Mouse (Mus musculus) CD4-positive, CD25-positive, alpha-beta regulatory T cell, adult 4 months (primary cell): Measurements from ENCODE around the gene Trappc12. TPM values are rescaled to one million over a fixed set of nuclear protein-coding genes. Genes with fewer than 3 reads are reported as not detected.
A peak's percentile ranks its signal among the peaks of the same experiment; 100 is the strongest.
"Not testable (repeated sequence)": the region's sequence is repeated elsewhere in the genome, so short reads cannot be mapped to it uniquely, and the experiment has no call there.

ENCODE experiments used
- ATAC-seq: one replicate; pipeline ENCODE4 v1.8.0; 2017
- polyA plus RNA-seq, 2 experiments: library from polyadenylated mRNA; unstranded; fragments of 100-300 nt; shearing (Covaris generic); gene quantifications; one replicate each; pipeline ENCODE4 v1.2.1; 2017

The Trappc12 gene
- polyA plus RNA-seq = 10 to 100 TPM; 44.8 to 63.7 TPM

GRCm38 (mm10) chr12:28750021-28750633, at the start of gene Trappc12:
Gene Trappc12, minus strand, starts transcription at chr12:28750472.
- ATAC-seq = peak; percentile 77

- ATAC-seq = no peak
These were observed 49.6 kb upstream of the Trappc12 start for GRCm38 (mm10) chr12:28799798-28800411.

DNA sequence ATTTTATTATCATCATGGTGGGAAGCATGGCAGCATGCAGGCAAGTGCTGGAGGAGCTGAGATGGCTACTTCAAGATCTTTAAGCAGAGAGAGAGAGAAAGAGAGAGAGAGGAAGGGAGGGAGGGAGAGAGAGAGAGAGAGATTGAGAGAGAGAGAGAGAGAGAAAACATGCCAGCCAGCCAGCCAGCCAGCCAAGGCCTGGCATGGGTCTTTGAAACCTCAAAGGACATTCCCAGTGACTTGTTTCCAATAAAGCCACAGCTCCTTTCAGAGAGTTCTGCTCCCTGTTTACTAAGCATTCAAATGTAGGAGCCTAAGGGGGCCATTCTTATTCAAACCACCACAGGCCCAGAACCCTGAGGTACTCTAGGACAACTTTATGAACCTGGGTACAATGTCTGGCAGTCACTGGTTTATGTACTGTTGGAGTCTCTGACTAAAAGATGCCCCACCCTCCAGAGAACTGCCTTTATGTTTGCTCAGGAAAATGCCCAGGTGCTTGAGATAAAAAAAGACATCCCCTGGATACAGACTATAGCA, 46.7 kb upstream of the Trappc12 start:
- no peak for ATAC-seq

DNA sequence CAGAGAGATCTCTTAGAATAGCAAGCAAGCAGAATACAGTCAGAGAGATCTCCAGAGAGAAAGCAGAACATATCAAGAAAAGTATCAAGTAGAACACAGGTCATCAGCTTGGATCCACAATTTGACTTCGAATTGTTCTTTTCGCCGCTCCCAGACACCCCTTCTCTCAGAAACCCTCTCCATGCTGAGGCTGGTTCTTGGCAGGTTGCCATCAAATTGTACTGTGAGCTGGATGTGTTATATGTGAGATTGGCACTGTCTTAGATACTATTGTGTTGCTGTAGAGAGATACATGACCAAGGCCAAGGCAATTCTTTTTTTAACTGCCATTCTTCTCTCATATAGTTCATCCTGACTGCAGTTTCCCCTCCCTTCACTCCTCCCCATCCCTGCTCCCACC, 44.8 kb upstream of the Trappc12 start:
- ATAC-seq = no peak

GRCm38 (mm10) chr12:28793715-28794114, 43.4 kb upstream of the Trappc12 start:
- ATAC-seq = no peak

DNA sequence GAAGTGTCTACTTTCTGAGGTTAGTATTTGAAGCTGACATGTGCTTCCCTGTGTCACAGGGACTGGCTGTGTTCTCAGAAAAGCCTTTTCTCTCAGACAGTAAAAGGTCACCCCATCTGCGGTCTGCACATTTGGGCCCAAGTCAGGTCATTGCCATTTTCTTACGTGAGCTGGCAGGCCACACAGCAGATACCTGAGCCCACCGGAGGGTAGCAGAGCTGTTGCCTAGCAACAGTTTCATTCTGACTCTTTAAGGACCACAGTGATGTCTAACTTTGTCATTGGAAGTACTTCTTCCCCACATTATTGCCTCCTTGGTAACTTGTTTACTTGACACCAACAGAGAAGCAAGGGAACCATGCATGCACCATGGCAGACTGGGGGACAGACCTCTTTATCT, 42.3 kb upstream of the Trappc12 start:
- ATAC-seq = peak; percentile 41

GRCm38 (mm10) chr12:28786310-28786709, 36.0 kb upstream of the Trappc12 start:
- no peak for ATAC-seq

DNA sequence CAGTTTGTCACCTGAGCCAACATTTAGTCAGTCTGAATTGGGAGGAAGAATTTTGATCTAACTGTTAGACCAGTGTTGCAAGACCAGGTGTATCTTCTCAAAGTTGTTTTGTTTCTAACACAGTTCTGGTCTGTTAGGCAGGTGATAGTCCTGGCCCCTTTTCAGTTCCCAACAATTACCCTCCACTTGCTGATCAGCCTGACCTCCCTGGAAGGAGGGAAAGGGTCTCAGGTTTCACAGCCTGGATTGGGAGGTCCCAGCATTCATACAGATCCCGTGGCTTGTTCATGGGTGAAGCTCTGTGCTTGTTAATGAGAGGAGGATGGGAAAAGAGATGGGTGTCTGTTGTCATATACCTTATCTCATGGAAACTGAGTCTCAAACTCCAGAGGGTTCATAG, 35.0 kb upstream of the Trappc12 start:
- no peak for ATAC-seq

DNA sequence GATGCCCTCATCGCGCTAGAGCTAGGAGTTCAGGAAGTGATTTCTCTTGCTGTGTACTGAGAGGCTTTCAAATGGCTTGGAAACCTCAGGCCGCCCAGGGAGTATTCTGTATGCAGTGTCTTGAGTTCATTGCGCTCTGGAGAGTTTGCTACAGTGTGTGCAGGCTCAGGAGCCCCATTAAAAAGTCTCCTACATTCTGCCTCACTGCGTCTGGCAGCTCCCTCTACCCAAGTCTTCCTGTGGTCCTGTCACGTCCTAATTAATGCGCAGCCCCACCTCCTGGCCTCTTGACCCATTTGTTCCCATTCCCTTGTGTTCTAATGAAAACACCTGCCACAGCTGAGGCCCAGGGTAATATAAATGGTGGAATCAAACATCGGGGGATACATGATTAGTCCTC, 34.6 kb upstream of the Trappc12 start:
- ATAC-seq = no peak

DNA sequence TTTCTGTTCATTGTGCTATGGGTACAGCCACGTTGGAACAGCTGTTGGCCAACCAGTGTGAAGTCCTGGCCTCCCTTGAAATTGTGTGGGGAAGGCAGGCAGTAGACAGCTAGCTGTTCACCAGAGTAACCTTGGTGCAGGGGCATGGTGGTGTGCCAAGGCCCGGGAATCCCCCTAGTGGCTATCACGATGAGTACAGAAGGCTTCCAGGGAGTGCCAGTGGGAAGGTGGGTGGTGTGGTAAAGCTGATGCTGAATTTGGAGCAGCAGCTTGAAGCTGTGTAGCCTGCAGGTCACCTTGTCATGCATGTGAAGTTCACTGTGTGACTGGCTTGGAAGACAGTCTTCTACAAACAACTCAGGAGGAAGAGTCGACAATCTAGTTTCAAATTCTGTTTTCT, 34.1 kb upstream of the Trappc12 start:
- no peak for ATAC-seq

DNA sequence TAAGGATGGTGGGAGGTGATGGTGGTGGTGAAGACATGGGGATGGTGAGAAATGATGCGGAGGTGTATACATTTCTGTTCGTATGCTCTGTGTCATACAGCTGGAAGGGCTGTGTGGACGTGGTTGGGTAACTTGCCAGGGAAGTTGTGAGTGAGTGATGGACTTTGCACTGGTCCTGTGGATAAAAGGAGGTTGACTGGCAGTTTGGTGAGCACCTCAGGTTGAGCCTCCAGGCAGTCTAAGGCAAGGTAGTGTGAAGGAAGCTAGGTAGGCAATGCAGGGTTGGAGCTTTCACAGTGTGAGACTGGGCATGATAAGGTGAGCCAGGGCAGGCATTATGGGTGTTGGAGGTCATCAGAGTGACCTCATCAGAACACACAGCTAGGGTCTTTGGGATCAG, 32.4 kb upstream of the Trappc12 start:
- no peak for ATAC-seq

- ATAC-seq = no peak
These were observed 29.9 kb upstream of the Trappc12 start for GRCm38 (mm10) chr12:28780180-28780579.

DNA sequence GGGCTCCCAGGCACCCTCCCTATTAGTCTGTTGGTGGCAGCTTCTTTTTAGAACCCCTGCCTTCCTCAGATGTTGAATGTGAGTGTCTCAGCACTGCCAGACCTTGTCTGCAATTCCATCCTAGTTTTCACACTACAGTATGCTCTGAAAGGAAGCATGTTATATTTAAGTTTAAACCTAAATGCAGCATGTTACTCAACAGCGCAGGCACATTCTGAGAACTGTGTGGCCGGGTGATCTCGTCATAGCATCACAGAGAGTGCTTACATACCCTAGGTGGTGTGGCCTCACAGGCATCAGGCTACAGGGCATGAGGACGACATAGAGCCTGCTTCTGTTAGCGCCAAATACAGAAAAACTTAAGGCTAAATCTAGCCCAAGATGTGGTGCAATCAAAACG, 25.4 kb upstream of the Trappc12 start:
- ATAC-seq = no peak

- no peak for ATAC-seq
These were observed 24.8 kb upstream of the Trappc12 start for GRCm38 (mm10) chr12:28775120-28775519.

DNA sequence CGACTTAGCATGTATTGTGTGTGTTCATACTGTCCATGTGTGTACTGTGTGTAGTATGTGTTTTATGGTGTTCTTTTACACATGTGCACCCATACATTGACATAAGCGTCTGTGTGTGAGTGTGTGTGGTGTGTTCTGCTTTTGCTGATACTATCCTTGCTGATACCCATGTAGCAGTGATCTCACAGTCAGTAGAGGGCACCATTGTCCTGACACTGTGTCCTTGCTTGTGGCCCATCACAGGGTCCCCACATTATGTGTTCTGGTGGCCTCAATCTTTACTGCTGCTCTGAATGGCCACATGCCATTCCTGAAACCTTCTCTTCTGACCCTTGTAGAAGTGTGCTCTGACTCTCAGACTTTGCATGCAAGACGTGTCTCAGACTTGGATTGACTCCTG, 23.5 kb upstream of the Trappc12 start:
- no peak for ATAC-seq

- ATAC-seq = no peak
These were observed 19.7 kb upstream of the Trappc12 start for GRCm38 (mm10) chr12:28769953-28770352.

- ATAC-seq = no peak
These were observed 5.7 kb upstream of the Trappc12 start for GRCm38 (mm10) chr12:28756019-28756418.

- ATAC-seq = peak; percentile 88
These were observed 1.4 kb upstream of the Trappc12 start, which contains the start of gene Eipr1 for GRCm38 (mm10) chr12:28751508-28752263. Gene Eipr1, plus strand, starts transcription at chr12:28751803.

GRCm38 (mm10) chr12:28750876-28751275, 604 bp upstream of the Trappc12 start:
- no peak for ATAC-seq

DNA sequence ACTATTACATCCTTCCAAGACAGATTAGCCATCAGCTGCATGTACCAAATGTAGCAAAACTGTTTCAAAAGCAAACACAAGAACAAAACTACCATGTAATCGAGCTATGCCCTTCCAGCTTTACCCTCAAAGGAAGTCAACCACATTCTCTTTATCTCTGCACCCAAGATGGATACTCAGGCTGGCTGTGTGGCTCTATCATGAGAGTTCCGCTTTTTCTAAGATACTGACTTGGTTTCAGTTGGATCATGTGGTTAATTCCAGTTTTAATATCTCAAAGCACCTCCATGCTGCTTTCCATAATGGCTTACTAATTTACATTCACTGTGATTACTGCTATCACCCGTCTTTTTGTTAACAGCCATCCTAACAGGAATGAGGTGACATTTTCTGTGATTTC, 6.9 kb downstream of the Trappc12 start:
- ATAC-seq = no peak

- ATAC-seq = no peak
These were observed 15.0 kb downstream of the Trappc12 start for GRCm38 (mm10) chr12:28735293-28735692.

DNA sequence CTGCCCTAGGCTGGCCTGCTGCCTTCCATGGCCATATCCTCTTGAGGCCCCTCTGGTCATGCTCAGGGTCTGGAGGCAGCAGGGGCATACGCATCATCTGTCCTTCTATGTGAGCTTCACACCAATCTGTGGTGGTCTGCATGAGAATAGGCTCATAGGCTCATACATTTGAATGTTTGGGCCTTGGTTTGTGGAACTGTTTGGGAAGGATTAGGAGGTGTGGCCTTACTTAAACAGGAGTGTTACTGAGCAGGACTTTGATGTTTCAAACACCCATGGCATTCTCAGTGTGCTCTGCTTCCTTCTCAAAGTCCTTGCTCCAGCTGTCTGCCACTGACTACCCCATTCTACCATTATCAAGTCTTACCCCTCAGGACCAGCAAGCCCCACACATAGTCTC, 16.0 kb downstream of the Trappc12 start:
- ATAC-seq = no peak

DNA sequence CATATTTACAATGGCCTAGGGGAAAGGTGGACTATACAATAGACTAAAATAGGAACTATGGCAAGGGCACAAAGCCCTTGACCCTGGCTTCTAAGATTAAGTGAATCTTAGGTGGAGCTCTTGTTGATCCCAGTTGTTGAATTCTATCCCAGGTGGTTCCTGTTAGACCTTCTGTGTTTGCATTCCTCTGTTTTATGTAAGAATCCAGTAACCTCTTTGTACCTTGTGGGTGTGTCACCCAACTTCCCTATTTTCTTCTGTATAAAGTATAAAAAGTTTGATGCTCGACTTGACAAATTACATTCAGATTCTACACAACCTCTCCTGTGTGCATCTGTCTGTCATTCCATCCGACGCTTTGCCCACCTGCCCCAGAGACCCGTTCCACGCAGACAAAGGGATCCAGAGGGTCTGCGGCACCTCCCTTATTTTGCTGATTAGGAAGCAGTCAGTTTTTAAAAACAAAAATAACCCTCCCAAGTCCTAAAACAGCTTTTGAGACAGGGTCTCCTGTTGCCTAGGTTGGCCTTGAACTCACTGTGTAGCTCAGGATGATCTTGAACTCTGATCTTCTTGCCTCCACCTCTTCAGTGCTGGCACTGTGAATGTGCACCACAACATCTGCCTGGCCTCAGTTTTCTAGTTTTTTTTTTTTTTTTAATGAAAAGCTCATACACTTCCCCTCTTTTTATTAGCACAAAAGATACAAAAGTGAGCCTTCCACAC, 16.6 kb downstream of the Trappc12 start:
- ATAC-seq = not testable (repeated sequence)
